ENCODE assay signal across 8 mouse cellular contexts in the genomic region with DNA sequence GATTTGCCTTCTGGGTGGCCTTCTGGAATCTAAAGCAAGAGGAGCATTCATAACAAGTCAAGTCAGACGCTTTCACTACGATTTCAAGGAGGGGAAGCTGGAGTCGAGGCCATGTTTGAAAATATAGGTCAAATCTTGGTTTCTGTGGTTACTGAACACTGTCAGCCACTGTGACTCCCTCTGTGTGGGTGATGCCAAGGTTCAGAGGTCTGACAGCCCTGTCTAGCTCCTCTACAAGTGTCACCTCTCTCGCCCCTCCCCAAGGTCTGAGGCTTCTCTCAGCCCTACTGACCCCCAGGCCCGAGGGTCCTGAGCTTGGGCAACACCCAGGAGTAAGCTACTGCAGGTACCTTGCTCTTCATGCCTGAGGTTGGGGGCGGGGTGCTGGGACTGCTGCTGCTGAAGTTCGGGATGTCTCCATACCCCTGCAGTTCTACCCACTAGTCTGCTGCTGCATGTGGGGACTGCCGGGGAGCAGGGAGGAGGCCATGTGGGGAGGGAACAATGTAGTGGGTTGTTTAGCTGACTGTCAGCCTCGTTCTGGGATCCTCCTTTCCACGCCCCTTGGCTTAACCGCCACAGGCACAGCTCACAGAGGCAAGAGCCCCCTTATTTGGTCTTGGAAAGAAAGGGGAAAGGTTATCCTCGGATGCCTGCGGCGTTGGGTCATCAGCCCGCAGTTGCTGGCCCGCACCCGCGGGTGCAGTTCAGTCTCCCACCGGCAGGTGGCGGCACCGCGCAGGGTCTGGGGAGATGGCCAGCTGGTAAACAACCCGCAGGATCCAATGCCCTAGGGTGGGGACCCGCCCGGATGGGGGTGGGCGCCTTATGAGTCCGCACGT. TPM values are rescaled to one million over a fixed set of nuclear protein-coding genes. Genes with fewer than 3 reads are reported as not detected.
A peak's percentile ranks its signal among the peaks of the same experiment; 100 is the strongest.
DNase-seq lines count a peak whose midpoint lies in the region; ATAC-seq and TF ChIP-seq lines count a peak whose summit lies in the region.

No protein-coding gene starts in this region.

- H3K4me3 ChIP-seq in forebrain, embryonic 10.5 days = peak overlapping the region; percentile 51
- H3K4me3 ChIP-seq in heart, embryonic 14.5 days (ENCODE audit: control insufficient read depth in 1 of 2, insufficient read depth in 1 of 2, low read depth in 1 of 2, low read length in 2 of 2) = peak overlapping the region; percentile 44 to 55
- peak overlapping the region; percentile 25 for H3K4me3 ChIP-seq in kidney, postnatal 0 days (replicated peaks; ENCODE audit: low read depth, low read length)
- H3K4me3 ChIP-seq in liver, embryonic 11.5 days (ENCODE audit: low read depth, low read length) = peak overlapping the region; percentile 26

- H3K9ac ChIP-seq in heart, embryonic 14.5 days (ENCODE audit: low read length) = peak overlapping the region; percentile 52
- 0 out of 2 replicates have a peak overlapping the region, but pooled peaks have one; percentile 19 for H3K9ac ChIP-seq in kidney, postnatal 0 days (ENCODE audit: low read depth, low read length)
- H3K9ac ChIP-seq in liver, embryonic 11.5 days (ENCODE audit: low read depth, low read length) = no peak overlapping the region

- no peaks in the 10 kb centered on the region for H3K36me3 ChIP-seq in forebrain, embryonic 10.5 days (replicated peaks)
- H3K36me3 ChIP-seq in heart, embryonic 14.5 days (ENCODE audit: control insufficient read depth, insufficient read depth, low read length) = no peaks in the 10 kb centered on the region
- no peaks in the 10 kb centered on the region for H3K36me3 ChIP-seq in kidney, postnatal 0 days (ENCODE audit: insufficient read depth, low read length)
- H3K36me3 ChIP-seq in liver, embryonic 11.5 days (ENCODE audit: control insufficient read depth, insufficient read depth, low read length) = no peaks in the 10 kb centered on the region
- no peaks in the 10 kb centered on the region for H3K36me3 ChIP-seq in splenic B cell, adult 2 months (ENCODE audit: control insufficient read depth, insufficient read depth, low read length, poor library complexity, severe bottlenecking)

- peaks cover 14% of the 10 kb centered on the region for H3K27me3 ChIP-seq in forebrain, embryonic 10.5 days (ENCODE audit: poor library complexity, severe bottlenecking)
- H3K27me3 ChIP-seq in heart, embryonic 14.5 days (ENCODE audit: control insufficient read depth, insufficient read depth, low read length) = no peaks in the 10 kb centered on the region
- no peaks in the 10 kb centered on the region for H3K27me3 ChIP-seq in kidney, postnatal 0 days (ENCODE audit: insufficient read depth, low read length)
- no peaks in the 10 kb centered on the region; the same call in 1 of the 2 replicates for H3K27me3 ChIP-seq in liver, embryonic 11.5 days (replicated peaks; ENCODE audit: control insufficient read depth, insufficient read depth, low read length)
- no peaks in the 10 kb centered on the region for H3K27me3 ChIP-seq in splenic B cell, adult 2 months (ENCODE audit: control insufficient read depth, insufficient read depth, low read length, poor library complexity, severe bottlenecking)

- peak; percentile 99 for TF ChIP-seq CTCF in kidney, postnatal 0 days (IDR thresholded peaks at IDR 0.05; ENCODE audit: low read depth)

- DNase-seq in CD4-positive, CD25-positive, alpha-beta regulatory T cell, adult 2 months (ENCODE audit: low read depth, low spot score) = peak; percentile 79
- peak; percentile 11 for DNase-seq in c-Kit-negative CD71-positive TER-119-positive erythroid progenitor cells, embryonic 14.5 days (ENCODE audit: low read depth, low spot score)
- DNase-seq in forebrain, embryonic 10.5 days (ENCODE audit: extremely low spot score, low spot score) = peak; percentile 88
- peak; percentile 89 for DNase-seq in kidney, postnatal 0 days (ENCODE audit: low spot score)
- DNase-seq in liver, embryonic 11.5 days (ENCODE audit: low spot score) = peak; percentile 87
- DNase-seq in naive thymus-derived CD4-positive, alpha-beta T cell, adult 2 months (ENCODE audit: low read depth) = peak; percentile 76
- peak; percentile 49 for DNase-seq in splenic B cell, adult 2 months (ENCODE audit: low read depth, low spot score)

- 20% methylated on average over 28 of the region's 28 CpGs for WGBS in forebrain, embryonic 10.5 days
- WGBS in heart, embryonic 14.5 days = 13% methylated on average over 28 of the region's 28 CpGs
- 14% methylated on average over 28 of the region's 28 CpGs for WGBS in kidney, postnatal 0 days
- 11% methylated on average over 28 of the region's 28 CpGs for WGBS in liver, embryonic 11.5 days

- peak overlapping the region; percentile 73 for H3K4me2 ChIP-seq in heart, embryonic 14.5 days (ENCODE audit: low read length)
- H3K4me2 ChIP-seq in kidney, postnatal 0 days (ENCODE audit: low read length) = peak overlapping the region; percentile 58
- peak overlapping the region; percentile 64 for H3K4me2 ChIP-seq in liver, embryonic 11.5 days

- peak overlapping the region; percentile 74 for H3K27ac ChIP-seq in forebrain, embryonic 10.5 days
- peak overlapping the region; percentile 46 to 53; a peak in 2 of 4 replicates for H3K27ac ChIP-seq in heart, embryonic 14.5 days (replicated peaks in 1 of 2; ENCODE audit: control insufficient read depth in 1 of 2, insufficient read depth in 1 of 2, low read depth in 2 of 2, low read length in 2 of 2)
- no peak overlapping the region for H3K27ac ChIP-seq in kidney, postnatal 0 days
- H3K27ac ChIP-seq in liver, embryonic 11.5 days (ENCODE audit: low read depth, low read length) = no peak overlapping the region

- no peaks in the 10 kb centered on the region for H3K9me3 ChIP-seq in forebrain, embryonic 10.5 days
- H3K9me3 ChIP-seq in heart, embryonic 14.5 days (ENCODE audit: control insufficient read depth, low read length) = no peaks in the 10 kb centered on the region
- H3K9me3 ChIP-seq in kidney, postnatal 0 days (replicated peaks; ENCODE audit: low read length) = no peaks in the 10 kb centered on the region
- H3K9me3 ChIP-seq in liver, embryonic 11.5 days (ENCODE audit: control insufficient read depth, low read length) = no peaks in the 10 kb centered on the region

- H3K4me1 ChIP-seq in forebrain, embryonic 10.5 days = peaks cover 14% of the 10 kb centered on the region
- peaks cover 9 to 14% of the 10 kb centered on the region in 2 experiments; a peak in 3 of 4 replicates for H3K4me1 ChIP-seq in heart, embryonic 14.5 days (ENCODE audit: control insufficient read depth in 2 of 2, insufficient read depth in 2 of 2, low read length in 2 of 2)
- no peaks in the 10 kb centered on the region for H3K4me1 ChIP-seq in kidney, postnatal 0 days (replicated peaks; ENCODE audit: insufficient read depth, low read length)
- H3K4me1 ChIP-seq in liver, embryonic 11.5 days (replicated peaks; ENCODE audit: control insufficient read depth, insufficient read depth, low read length) = no peaks in the 10 kb centered on the region

- ATAC-seq in heart, embryonic 14.5 days (ENCODE audit: insufficient number of reproducible peaks, insufficient read depth, low FRiP score, low read depth) = peak; percentile 60
- ATAC-seq in kidney, postnatal 0 days (replicated peaks; ENCODE audit: low FRiP score, low read depth) = peak; percentile 70
- peak; percentile 68 for ATAC-seq in liver, embryonic 11.5 days (replicated peaks; ENCODE audit: low FRiP score)

RNA-seq across cellular contexts. Expression of a gene that starts 43.7 kb away (rescaled TPM):
- 0.62 and 0.78 TPM in 2 replicates for polyA plus RNA-seq in forebrain, embryonic 10.5 days (2016; fragmentation: Nextera tagmentation; extraction: Ambion mirVana)
- polyA plus RNA-seq in heart, embryonic 14.5 days (2014; fragmentation: Nextera tagmentation; extraction: Ambion mirVana) = 2.3 and 2.5 TPM in 2 replicates
- polyA plus RNA-seq in kidney, postnatal 0 days (2015; fragmentation: Nextera tagmentation; extraction: Ambion mirVana) = 0.60 and 1.2 TPM in 2 replicates
- 0.14 and 0.23 TPM in 2 replicates for polyA plus RNA-seq in liver, embryonic 11.5 days (2014; fragmentation: Nextera tagmentation; extraction: Ambion mirVana)

Comparison
In these comparisons a context has a peak if more than half of its experiments do, and no peak if none do; other contexts are left out.
1. DNase-seq: peak in every context shown above with its lines; median percentile 89 in kidney, postnatal 0 days; 88 in forebrain, embryonic 10.5 days; 87 in liver, embryonic 11.5 days; 79 in CD4-positive, CD25-positive, alpha-beta regulatory T cell, adult 2 months; 76 in naive thymus-derived CD4-positive, alpha-beta T cell, adult 2 months; 49 in splenic B cell, adult 2 months; 11 in c-Kit-negative CD71-positive TER-119-positive erythroid progenitor cells, embryonic 14.5 days.
2. H3K27ac ChIP-seq: peak in forebrain, embryonic 10.5 days (single experiment) and heart, embryonic 14.5 days (2 of 2); none in kidney, postnatal 0 days (single experiment) and liver, embryonic 11.5 days (single experiment).
3. Peak in every context shown above with its lines, with median percentiles within 50 percentile points of each other: H3K4me3 ChIP-seq, ATAC-seq and H3K4me2 ChIP-seq.